Mouse (Mus musculus) kidney, postnatal 10 days (tissue): ENCODE measurements at regions not wholly inside any gene's neighbourhood (a gene's known extent, or its start where the extent isn't known, plus 50 kb on each side); places are given as distances from the start of the nearest gene placed in this dataset.
A peak's percentile ranks its signal among the peaks of the same experiment; 100 is the strongest.

Experiments used
- DNase-seq: peaks from one replicate; pipeline ENCODE4 v3.0.0; 2021; ENCODE audit warnings: mixed read lengths

GRCm38 (mm10) chr13:6465911-6466419 lies 82.0 kb upstream of the Pitrm1 start:
- DNase-seq = no peak

- DNase-seq = peak; percentile 85
Measured at GRCm38 (mm10) chr13:6469446-6470227, 78.3 kb upstream of the Pitrm1 start.

GRCm38 (mm10) chr13:6470286-6471103 lies 77.5 kb upstream of the Pitrm1 start:
- no peak for DNase-seq

GRCm38 (mm10) chr13:6471643-6472042 lies 76.3 kb upstream of the Pitrm1 start:
- peak; percentile 82 for DNase-seq

- no peak for DNase-seq
Measured at GRCm38 (mm10) chr13:6473401-6474190, 74.4 kb upstream of the Pitrm1 start.

GRCm38 (mm10) chr13:6479667-6480066 lies 68.3 kb upstream of the Pitrm1 start:
- no peak for DNase-seq

GRCm38 (mm10) chr13:6484418-6484817 lies 63.5 kb upstream of the Pitrm1 start:
- DNase-seq = no peak

- DNase-seq = no peak
Measured at GRCm38 (mm10) chr13:6487837-6488236, 60.1 kb upstream of the Pitrm1 start.

- DNase-seq = no peak
Measured at GRCm38 (mm10) chr13:6492916-6493619, 54.9 kb upstream of the Pitrm1 start.
